Mouse (Mus musculus) embryo, embryonic 10.5 days (tissue): ENCODE data around the gene E130308A19Rik.

Experiments
- DNase-seq: peaks from one replicate; pipeline ENCODE4 v3.0.0-alpha.2; 2015; ENCODE audit warnings: low spot score

E130308A19Rik gene

DNA sequence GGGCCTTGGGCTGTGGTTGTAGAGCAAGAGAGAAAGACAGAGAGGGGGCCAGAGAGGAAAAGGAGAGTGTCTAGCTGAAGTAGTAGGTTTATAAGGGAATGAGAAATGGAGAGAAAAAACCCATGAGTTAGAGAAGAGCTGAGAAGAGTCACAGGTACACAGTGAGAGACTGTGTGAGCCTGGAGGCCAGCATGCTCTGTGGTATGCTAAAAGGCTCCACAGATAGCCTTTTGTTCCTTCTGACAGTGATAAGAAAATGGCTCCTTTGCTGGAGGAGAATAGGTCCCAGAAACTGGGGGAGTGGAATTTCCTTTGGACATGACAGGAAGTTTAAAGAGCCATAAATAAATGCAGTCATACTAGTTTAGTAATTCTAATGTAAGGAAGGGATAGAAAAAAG, 13.2 kb downstream of the E130308A19Rik start:
- no peak for DNase-seq

DNA sequence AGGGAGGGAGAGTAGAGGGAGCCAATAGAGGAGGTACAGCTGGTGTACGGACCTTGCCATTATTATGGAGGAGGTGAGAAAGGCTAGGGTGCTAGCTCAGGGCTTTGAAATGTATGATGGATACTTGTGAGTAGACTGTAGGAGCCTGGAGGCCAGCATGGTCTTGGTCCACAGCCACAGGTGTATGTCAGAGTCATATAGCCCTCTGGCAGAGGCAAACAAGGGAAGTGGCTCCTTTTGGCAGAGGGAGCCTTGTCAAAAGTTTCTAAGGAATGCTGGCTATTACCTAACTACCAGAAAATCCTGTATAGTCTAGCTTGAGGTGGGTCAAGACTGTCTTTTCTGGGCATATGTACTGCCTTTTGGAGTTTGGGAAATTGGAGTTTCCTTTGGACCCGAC, 14.7 kb downstream of the E130308A19Rik start:
- no peak for DNase-seq

DNA sequence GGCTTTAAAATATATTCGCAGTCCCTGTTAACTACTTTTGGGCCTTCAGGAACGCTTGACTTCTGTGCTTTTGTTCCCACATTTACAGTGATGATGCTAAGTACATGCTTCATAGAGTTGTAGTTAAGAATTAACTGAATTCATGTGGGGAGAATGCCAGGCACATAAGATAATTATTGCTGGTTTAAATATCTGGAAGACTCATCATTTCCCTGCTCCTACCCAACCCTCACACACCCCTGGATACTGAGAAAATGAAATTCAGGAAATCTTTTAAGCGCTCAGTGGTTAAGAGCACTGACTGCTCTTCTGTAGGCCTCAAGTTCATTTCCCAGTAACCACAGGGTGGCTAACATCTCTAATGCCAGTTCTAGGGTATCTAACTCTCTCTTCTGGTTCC, 16.0 kb downstream of the E130308A19Rik start:
- DNase-seq, result no peak

DNA sequence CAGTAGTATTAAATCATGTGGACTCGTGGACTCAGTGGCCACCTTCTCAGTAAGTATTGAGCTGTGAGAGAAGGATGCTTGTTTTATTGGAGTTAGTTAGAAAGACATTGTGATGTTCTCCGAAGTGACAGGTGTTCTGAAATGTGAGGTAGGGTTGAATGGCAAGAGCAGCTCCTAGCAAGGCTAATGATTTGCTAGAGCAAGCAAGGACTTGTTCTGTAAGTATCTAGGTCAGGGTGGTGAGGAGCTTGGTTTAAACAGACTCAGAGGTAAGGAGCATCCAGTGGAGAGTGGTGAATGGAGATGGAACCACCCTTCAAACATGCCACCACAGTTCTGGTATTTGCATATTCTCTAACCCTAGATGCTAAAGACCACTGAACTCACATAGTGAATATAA, 16.6 kb downstream of the E130308A19Rik start:
- DNase-seq, result no peak

DNA sequence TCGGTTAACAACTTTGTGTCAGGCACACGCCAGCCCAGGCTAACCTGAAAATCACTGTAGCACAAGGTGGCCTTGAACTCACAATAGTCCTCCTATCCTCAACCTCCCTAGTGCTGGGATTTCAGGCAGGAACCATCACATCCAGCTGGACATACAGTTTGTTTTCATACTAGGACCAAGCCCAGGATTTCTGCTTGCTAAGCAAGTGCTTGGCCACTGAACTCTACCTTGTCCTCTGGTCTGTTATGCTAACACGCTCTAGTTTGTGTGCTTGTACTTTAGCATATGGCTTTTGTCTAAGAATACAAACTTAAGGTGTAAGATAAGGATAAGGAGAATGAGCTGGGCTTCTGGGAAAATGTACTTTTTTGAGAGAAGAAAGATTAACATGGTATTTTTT, 18.4 kb downstream of the E130308A19Rik start:
- DNase-seq, result no peak

DNA sequence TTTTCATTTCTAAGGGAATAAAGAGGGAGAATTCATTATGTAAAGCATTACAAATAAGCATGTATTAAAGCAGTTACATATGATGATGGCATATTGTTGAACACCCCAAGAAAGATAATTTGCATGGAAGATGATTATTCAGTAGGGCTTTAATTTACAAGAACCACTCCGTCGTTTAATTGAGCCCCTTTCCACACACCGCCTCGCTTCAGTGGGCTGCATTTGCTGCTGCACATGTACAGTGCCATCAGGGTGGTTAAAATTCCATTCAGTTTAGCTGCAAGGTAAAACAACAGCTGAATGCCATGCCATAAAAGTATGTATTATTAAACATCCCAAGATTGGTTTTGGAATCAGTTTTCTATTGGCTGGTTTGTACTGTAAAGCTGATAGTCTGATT, 19.0 kb downstream of the E130308A19Rik start:
- no peak for DNase-seq

DNA sequence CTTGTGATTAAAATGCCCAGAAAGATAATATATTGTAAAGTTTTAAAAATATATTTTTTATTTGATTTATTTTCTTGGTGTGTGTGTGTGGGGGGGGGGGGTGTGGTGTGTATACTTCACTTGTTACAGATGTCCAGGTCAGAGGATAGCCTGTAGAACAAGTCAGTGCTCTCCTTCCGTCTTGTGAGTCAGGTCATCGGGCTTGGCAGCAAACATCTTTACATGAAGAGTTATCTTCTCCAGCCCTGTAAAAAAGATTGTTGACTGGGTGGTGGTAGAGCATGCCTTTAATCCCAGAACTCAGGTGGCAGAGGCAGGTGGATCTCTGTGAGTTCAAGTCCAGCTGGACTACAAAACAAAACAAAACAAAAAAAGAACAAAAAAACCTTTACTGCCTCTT, 19.6 kb downstream of the E130308A19Rik start:
- no peak for DNase-seq

DNA sequence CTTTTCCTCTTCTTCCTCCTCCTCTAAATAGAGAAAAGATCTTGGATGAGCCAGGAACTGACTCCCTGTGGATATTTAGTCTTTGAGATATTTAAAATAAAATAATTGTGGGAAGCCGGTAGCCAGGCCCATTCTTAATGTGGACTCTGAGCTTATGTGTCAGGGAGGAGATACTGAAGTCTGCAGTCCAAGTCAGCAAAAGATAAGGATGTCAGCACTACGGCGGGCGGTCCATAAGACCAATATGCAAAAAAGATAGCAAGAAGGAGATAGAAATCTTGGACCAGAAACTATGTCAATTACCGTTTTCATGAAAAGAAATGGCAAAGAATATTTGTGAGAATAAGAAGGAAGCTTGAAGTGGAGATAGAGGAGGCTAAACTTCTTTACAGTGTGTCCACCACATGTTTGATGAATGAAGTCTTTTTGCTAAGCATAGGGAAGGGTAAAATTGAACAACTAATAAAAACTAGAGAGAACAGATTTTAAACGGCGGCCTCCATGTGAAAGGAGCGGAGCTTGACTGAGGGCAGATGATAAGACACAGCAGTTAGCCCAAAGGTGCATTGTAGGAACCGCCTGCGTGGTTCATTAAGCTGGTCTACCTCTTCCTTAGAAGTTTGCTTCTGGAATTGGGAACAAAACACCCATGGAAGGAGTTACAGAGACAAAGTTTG, 20.1 kb downstream of the E130308A19Rik start:
- no peak for DNase-seq

DNA sequence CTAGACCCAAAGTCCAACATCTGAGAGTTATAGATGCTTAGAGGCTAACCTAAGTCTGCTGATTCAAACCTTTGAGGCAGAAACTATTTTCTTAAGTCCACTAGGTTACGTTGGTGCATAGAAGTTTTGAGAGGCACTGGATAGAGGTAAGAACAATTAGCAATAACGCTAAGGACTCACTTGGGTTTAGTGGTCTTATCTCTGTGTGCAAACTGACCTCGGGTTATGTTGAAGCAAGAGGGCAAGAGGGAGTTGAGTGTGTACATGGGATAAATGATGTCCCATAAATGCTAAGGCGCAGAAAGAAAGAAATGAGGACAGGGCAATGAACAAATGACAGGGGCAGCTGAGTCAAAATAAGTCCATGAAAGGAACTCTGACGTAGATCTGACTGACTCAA, 23.1 kb downstream of the E130308A19Rik start:
- DNase-seq, result no peak

DNA sequence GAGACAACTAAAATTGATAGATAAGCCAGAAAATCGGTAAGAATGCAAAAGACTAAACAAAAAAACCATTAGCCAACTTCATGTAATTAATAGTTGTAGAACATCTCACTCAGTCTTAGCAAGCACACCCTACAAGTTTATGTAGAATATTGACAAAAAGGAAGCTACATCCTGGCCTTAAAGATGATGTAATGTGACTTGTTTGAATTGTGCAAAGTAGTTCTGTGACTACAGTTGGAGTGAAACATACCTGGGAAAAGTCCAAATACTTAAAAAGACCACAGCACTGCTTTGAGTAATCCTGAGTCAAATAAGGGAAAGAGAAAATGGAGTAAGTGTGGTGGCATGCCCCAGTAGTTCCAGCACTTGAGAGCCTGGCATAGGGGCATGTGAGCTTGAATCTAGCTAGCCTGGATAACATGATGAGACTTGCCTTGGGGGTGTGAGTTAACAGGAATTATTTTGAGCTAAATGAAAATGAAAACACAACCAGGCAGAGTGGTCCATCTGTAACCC, 26.2 kb downstream of the E130308A19Rik start:
- no peak for DNase-seq

DNA sequence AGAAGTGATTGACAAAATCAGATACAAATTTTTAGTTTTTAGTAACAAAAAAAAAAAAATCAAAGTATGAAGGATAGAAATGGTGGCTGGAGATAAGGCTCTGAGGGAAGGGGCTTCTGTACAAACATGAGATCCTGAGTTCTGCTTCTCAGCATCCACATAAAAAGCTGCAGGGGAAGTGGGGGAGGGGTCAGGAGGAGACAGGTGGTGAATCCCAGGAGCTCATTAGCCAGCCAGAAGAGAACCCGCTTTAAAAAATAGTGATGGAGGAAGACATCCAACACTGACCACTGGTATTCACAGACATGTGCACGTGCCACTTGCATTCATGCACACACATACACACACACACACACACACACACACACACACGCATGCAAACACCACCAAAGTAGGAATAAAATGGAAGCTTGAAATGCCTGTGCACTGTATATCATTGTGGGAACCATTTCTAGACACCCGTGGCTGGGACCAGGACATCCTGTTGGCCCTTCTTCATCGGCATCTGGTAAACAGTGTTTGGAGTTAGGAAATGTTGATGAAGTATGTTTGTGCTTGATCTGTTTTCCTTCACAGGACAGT, 30.1 kb downstream of the E130308A19Rik start:
- no peak for DNase-seq

DNA sequence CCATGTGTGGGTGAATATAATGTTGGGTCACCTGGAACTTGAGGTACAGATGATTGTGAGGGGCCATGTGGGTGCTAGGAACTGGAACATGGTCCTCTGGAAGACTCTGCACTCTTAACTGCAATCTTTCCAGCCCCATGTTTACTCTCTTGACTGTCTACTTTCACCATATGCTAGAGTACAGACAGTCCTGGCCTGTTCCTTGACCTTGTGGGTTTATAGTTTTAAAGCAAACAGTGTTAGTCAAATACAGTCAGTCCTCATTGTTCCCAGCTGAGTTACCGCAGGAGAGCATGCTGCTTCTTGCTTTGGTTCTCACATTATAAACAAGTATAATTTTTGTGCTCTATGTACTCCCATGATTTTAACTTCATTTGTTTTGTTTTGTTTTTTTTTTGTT, 36.2 kb downstream of the E130308A19Rik start:
- DNase-seq, result no peak

DNA sequence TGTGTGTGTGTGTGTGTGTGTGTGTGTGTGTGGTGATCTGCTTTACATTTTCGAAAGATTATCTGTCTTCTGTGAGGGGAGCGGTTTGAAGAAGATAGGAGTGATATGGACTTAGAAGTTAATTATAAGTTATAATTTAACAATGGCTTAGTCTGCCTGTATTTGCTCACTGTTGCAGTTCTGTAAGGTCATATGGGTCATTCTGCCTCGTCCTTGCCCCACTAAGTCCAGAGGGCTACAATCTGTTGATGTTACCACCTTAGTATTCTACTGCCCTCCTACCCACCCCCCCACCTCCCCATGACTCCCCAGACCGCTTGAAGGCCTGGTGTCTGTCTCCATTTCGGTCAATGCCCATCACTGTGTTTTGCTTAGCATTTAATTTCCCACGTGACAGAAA, 37.4 kb downstream of the E130308A19Rik start:
- DNase-seq, result no peak

DNA sequence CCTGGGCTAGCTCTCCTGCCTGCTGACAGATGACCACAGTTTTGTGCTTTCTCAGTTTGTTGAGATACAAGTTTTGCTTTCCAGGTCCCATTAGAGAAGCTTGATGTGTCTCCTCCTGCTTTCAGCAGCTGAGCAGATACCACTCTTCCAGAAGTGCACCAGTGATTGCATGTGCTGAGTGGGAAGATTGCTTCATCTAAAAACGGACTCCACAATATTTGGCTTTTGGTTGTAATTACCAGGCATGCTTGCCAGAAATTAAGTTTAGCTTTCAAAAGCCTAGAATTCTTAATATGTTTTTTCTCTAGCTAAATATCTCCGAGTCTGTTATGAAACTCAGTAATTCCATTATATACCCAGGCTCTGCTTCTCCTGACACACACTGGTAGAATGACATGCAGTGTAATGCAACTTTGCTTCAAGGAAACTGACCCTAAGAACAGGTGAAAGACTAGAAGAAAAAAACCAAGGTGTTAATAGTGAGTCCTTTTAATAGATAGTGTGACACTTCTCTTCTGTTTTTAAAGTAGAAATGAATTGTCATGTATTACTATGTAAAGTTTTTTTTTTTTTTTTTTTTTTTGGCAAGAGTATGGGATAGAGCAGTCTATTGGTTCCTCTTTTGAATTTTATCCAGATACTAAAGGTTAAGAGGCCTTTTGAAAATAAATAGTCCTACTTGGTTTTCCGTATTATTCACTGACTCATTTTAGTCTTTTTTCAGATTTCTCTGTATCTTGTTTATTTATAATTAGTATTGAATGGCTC, 40.7 kb downstream of the E130308A19Rik start:
- no peak for DNase-seq

DNA sequence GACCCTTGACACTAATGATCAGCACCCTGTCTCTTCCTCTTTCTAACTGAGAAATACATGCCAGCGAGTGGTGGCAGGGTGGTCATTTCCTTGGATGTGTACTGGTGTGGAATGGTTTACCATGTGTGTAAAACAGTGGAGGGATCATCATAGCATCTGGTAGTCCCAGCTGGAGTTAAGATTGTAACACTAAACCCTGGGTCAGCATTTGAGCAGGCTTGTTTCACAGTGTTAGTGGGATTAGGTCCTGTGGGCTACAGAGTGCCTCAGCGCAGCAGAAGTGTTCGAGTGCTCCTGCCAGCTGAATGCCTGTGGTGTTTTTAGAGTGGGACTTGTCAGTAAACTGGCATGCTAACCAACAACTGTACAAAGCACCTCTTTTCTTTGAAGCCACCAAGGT, 42.0 kb downstream of the E130308A19Rik start:
- DNase-seq, result peak; percentile 34

DNA sequence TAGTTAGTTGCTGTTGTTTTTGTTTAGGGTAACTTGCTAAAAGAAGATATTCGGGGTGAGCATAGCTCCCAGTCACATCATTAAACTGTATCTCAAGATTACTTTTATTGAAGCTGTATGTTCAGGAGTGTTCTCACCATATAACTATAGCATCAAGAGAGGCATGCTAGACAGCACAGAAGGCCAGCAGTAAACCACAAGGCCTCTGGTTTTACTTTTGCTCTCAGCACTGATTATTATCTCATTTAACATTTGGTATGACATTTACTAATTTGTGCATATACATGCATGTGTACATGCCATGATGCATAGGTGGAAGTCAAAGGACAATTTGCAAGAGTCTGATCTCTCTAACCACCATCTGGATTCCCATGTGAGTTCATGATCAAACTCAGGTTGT, 43.1 kb downstream of the E130308A19Rik start:
- no peak for DNase-seq

DNA sequence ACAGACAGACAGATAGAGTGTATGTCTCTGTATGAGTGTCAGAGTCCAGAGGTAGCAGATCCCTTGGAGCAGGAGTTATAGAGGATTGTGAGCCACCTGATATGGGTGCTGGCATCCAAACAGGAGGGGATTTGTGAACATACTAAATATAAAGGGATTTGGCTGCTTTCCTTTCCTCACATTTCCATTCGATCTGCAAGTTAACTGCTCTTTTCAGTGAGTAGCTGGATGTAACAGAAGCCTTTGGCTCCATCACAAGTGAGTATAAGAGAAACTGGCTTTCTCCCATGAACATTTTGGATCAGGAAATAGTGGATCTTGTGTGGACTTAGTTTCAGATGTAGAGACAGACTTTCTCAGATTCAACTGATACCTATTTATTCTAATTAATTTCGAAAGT, 44.0 kb downstream of the E130308A19Rik start:
- no peak for DNase-seq

DNA sequence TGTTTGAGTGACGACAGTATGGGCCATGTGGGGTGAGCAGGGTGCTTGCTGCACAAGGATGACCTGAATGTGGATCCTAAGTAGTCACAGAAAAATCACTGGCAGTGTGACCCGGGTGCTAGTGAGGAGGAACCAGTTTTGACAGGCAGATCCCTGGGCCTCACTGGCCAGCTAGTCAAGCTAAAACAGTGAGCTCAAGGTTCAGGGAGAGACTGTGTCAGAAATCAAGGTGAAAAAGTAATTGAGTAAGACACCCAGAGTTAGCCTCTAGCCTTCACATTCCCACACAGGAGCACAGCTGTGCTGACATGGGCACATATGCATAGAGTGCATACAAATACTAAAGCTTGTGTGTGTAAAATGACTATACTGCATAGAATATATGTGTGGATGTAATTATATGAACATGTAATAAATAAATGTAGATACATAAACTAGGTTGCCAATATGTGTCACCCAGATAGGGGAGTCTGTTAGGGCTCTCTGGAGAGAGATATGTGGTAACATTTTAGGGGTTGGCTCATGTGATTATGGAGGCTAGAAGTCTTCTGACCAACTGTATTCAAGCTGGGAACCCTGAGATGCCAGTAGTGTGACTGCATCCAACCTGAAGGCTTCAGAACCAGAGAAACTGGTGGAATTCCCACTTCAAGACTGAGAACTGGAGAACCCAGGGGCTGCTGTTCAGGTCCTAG, 47.6 kb downstream of the E130308A19Rik start:
- DNase-seq, result no peak

DNA sequence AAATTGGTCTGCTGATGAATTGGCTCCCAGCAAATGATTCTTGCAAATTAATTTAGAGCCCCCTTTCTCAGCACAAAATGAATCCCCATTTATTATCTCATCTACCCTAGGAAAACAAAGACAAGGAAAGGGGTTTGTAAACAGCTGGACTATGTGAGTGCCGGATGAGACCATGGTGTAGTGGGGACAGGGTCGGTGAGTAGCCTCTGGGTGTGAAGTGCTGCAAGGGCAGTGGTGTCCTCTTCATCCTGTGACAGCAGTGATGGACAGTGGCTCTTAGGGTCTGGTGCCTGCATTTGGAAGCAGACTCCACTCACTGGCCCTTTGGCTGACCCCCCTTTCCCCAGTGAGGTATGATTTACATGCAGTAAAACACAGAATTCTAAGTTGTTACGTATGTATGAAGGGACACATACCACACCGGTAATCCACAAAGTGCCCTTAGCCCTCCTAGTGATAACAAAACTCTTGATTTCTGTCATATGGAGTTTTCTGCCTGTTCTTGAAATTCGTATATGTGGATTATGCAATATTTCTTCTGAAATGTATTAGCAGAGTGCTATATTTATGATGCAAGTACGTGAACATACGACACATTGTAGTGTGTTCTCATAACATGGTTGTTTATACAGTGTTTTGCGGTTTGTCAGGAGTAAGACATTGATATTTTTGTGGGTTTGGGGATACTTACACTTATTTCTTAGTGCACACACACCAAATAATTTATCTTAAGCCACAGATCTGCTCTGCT, 49.1 kb downstream of the E130308A19Rik start:
- no peak for DNase-seq

DNA sequence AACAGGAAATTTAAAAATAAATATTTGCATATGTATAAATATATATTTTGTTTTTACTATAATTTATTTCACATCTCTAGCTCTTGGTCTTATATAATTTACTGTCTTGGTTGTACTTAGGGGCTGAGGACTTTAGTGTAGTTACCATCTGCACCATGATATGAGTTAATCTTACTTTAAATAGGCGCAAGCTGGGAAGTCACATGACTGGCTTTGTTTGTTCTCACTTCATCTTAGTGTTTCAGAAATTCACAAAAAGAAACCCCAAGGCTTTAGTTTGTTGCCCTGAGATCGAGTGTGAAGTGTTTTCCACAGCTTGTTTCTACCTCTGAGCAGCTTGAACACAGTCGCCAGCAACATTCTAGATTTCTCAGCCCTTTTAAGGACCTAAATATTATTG, 49.7 kb downstream of the E130308A19Rik start:
- DNase-seq, result no peak

DNA sequence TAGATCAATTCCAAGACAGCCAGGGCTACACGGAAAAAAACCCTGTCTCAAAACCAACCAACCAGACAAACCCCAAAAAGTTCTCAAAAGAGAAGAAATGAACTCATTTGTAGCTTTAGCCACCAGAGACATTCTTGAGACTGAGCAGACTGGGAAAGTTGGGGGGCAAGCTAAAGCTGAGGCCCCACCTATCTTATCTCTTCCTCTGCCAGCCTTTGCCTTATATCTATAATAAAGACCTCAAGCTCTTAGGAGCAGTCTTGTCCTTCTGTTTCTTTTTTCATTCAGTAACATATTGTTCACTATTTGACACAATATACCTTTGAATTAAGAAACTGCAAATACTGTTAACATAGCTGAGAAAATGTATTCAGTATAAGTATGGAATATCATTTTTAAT, 55.4 kb downstream of the E130308A19Rik start:
- no peak for DNase-seq

DNA sequence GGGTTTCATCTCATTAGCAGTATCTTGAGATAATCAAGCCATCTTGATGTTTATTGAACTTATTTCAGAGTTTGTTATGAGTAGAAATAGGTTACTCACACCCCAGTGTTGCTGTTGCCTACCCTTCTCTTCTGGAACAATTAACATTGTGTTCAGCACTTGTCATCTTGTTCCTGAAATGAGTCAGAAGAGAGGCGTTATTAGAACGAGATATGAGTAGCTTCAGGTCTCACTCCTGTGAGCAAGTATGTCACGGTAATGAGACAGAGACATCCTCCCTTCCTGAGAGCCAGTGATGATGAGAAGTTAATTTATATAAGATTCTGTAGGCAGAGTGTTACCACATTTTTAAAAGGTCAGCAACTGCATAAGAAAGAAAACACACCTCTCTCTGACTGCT, 56.5 kb downstream of the E130308A19Rik start:
- DNase-seq, result no peak
